Mouse (Mus musculus): Measurements from ENCODE around the gene Surf4.

Gene Surf4

GRCm38 (mm10) chr2:26930390-26930789 lies 3.3 kb downstream of the Surf4 start:
- DNase-seq (ENCODE audit: low spot score in 2 of 2) = no peak

DNA sequence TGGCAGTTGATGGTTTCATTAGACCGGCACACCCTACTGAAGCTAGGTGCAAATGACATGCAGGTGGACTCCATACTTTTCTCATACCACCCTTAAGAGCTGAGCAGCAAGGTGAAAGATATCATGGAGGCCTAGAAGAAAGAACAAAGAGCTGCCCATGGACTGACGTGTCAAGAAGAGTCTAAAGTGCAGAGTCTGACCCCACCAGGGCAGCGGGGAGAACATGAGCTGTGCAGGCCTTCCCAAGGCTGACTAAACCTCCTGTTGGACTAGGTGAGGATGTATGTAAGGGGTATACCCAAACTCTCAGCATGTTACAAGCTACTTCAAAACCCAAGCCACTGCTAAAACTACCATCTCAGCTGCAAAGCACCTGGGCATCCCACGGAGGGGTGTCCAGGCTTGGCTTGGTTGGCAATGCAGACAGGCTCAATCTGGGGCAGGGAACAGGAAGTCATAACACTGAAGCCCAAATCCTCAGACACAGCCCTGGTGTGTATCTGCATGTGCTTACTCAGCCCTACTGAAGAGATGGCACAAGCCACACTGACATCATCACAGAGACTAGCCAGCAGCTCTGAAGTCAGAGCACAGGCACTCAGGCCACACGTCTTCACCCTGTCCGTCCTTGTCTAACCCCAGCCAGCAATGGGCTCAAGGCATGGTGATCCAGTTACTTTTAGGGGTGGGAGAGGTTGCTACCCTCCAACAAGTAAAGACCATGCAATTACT lies 5.8 kb downstream of the Surf4 start:
- DNase-seq (ENCODE audit: low spot score in 2 of 2) = no peak

GRCm38 (mm10) chr2:26921784-26922183 lies 11.9 kb downstream of the Surf4 start:
- no peak for DNase-seq (ENCODE audit: low spot score in 2 of 2)

DNA sequence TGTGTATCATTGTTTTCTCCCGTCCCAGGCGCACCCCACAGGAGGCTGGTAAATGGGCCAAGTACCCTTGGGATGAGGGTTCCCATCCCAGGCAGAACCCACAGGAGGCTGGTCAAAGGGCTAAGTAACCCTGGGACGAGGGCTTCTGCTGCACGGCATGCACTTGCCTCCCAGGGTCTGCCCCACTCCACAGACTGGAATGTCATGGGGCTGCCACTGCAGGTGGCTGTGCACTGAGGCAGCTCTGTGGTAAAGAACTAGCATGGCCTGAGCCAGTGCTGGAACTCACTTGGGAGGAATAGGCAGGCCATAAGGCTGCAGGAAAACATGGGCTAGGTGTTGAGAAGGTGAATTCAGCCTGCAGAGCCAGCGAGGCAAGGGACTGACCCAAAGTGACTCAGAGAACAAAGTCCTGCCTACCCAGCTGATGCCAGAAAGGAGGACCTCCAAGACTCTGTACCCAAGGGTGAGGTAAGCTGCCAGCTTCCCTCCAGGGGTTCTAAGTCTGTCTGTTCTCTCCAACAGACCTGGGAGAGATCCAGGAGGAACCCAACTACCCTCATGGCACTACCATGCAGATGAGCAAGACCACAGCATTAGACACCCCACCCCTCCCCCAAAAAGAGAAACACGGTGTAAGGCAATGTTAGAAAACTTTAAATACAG lies 13.4 kb downstream of the Surf4 start:
- no peak for DNase-seq (ENCODE audit: low spot score in 2 of 2)

GRCm38 (mm10) chr2:26919684-26920083 lies 14.0 kb downstream of the Surf4 start:
- DNase-seq (ENCODE audit: low spot score in 2 of 2) = no peak

DNA sequence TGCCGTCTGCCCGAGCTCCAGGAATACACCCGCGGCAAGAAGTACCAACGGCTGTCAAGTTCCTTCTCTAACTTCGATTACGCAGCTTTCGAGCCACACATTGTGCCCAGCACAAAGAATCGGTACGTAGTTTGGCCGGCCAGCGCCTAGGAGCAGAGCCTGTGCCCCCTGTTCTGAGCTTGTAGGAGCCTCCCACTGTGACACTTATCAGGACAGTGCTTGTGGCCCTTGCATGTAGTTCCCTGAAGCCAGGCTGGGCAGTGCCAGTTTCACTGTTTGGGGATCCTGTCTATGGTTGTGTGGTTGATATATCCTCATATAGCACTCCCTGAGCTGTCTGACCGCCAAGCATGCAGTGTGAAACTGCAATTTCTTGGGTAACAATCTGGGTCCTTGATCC lies 17.0 kb downstream of the Surf4 start:
- no peak for DNase-seq (ENCODE audit: low spot score in 2 of 2)

DNA sequence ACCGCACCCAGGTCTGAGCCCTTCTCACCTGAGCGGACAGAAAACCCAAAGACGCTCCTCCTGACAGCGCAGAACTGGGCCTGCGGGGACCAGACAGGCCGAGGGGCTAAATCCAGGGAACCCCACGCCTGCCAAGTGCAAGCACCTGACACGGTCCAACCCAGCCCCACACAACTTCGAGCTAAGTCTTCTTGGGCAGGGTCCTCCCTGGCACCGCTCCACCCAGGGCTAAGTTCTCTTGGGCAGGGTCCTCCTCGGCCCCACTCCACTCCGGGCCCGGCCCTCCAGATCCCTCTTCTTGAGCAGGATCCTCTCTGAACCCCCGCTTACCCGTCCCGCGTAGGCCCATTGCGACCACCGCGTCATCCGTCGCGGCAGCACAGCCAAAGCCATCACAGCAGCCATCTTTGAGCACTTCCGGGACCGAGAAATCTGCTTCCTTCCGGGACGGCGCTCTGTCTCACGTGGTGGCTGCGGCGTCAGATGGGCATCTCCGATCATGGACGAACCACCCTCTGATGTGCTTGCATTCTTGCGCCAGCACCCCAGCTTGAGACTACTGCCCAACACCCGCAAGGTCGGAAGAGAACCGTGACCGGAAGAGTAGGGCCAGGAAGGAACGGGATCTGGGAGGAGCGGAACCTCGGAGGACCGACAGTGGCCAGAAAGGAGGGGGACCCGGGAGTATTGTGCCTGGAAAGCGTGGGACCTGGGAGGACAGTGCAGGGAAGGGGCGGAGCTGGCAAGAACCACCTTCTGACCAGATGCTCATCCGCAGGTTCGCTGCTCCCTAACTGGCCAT lies 17.6 kb downstream of the Surf4 start, which contains the start of the genes Surf2 and Surf1:
Gene Surf2 (plus strand): TSS at position 441 of the 802 bp plus-strand sequence.
Gene Surf1 (minus strand): TSS at position 604 of the 802 bp plus-strand sequence.
- DNase-seq (ENCODE audit: low spot score in 2 of 2) = peak; percentile 74 to 81

DNA sequence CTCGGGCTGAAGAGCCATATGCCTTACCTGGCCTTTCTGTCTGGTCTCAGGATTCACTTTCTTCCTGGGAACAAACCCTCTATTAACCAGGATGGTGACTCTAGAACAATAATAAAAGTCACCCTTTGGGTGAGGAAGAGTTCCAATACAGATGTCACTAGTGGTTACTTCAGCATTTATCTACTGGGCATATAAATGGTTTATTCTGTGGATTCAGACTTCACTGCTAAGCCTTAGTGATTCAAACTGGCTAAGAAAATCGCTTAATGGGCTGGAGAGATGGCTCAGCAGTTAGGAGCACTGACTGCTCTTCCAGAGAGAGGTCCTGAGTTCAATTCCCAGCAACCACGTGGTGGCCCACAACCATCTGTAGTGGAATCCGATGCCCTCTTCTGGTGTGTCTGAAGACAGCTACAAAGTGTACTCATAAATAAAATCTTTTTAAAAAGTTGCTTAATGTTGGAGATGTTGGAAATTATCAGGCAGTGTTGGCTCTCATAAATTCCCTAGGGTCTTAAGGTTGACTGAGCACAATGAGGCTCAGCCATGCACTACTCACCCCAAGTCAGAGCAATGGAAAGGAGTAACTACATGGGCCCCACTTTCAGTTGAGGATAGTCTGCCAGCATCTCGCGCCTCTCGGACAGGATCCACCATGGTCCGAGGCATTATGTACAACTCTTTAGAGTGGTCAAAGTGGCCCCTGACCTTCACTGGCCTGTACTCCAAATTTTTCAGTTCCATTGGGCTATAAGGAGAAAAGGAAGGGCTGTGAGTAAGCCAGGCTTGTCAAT lies 19.4 kb downstream of the Surf4 start:
- DNase-seq (ENCODE audit: low spot score in 2 of 2) = no peak

DNA sequence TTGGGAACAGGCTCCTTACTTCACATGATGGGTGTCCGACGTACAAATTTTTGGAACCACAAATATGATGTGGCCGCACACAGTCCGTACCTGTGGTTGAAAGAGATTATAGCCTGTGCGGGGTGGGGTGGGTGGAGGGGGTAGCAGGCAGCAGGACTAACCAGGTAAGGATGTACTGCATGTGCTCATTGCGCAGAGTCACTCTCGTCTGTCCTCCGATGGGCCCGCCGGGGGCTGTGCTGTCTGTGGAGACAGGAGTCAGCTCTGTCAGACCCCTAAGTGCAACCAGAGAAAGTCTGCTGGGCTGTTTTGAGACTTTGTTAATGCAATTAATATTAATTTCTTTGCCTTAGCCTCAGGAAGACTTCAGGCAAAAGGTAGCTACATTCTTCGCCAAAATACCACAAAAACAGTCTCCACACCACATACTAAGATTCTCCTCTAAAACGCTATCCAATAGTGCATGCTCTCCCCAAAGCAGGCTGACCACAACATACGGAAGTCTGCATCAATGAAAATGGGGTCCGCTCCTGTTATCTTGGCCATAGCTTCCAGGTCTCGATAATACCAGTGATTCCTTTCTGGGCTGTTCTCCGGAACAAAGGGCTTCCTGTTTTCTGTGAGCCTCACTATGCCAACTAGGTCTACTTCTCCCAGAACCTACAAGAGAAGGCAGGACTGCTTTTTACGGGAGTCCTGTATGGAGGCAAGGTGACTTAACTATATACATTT lies 20.1 kb downstream of the Surf4 start:
- DNase-seq (ENCODE audit: low spot score in 2 of 2) = no peak

- DNase-seq (ENCODE audit: low spot score in 2 of 2) = no peak
Measured at GRCm38 (mm10) chr2:26912253-26912770, 21.4 kb downstream of the Surf4 start.

DNA sequence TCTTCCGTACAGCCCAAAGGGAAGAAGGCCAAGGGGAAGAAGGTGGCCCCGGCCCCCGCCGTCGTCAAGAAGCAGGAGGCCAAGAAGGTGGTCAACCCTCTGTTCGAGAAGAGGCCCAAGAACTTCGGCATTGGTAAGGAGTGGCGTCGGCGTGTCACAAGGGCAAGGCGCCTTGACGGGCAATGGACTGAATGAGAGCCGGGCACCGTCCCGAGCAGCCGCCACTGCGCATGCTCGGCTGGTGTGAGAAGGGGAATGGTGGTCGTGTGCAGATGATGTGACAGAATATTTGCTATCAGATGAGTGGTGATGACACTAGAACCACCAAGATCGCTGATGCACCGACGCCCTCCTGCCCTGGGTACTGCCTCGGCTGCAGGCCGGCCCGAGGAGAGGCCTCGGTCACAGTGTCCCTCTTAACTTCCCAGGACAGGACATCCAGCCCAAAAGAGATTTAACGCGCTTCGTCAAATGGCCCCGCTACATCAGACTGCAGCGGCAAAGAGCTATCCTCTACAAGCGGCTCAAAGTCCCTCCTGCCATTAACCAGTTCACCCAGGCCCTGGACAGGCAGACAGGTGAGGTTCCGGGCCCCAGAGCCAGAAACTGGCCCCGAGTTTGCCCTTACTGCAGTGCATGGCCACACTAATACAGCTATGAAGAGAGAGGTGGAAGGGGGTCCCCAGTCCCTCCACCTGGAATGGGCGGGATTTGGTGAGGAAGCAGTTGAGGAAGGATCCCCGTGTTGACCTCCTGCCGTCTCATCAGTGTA lies 22.5 kb downstream of the Surf4 start:
- DNase-seq (ENCODE audit: low spot score in 2 of 2) = no peak

DNA sequence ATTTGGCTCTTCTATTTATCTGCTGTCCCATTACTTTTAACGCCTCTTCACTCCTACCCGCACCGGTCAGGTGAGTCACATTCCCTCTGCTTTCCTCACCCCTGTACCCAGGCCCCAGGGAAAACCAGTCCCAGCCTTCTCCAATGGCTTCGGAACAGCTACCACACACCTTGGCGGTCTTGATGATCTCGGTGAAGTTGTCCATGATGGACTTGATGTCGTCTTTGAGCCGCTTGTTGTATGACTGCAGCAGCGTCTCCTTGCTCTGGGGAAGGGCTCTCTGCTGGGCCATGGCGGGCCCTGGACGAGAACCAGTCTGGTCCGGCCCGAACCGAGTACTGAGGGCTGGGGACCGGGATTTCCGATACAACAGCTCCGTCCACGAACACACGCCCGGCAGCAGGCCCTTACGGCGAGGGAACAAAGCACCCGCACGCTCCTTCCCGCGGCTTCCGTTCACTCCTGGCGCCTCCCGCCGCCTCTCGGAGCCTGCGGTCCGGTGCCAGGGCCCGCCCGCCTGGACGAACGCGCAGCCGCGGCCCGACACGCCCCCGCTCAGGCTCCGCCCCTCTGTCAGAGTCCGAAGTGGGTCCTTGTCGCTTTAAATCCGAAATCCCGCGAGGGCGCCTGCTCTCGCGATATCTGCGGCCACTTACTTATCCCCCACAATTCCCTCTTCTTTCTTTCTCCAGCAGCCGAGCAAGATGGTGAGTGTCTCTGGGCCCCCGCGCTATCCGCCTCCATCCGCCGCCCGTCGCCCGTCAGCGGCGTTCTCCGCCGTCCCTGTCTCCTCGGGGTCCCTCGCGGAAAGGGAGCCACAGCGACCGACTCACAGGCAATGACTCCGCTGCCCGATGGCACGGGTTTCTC lies 23.4 kb downstream of the Surf4 start, which contains the start of the genes Med22 and Rpl7a:
Gene Med22 (minus strand): TSS at position 554 of the 870 bp plus-strand sequence.
Gene Rpl7a (plus strand): TSS at position 641 of the 870 bp plus-strand sequence.
- DNase-seq (ENCODE audit: low spot score in 2 of 2) = peak; percentile 99 to 100

- no peak for DNase-seq (ENCODE audit: low spot score in 2 of 2)
Measured at GRCm38 (mm10) chr2:26909387-26909784, 24.3 kb downstream of the Surf4 start.

- no peak for DNase-seq (ENCODE audit: low spot score in 2 of 2)
Measured at GRCm38 (mm10) chr2:26908710-26909386, 24.9 kb downstream of the Surf4 start.

DNA sequence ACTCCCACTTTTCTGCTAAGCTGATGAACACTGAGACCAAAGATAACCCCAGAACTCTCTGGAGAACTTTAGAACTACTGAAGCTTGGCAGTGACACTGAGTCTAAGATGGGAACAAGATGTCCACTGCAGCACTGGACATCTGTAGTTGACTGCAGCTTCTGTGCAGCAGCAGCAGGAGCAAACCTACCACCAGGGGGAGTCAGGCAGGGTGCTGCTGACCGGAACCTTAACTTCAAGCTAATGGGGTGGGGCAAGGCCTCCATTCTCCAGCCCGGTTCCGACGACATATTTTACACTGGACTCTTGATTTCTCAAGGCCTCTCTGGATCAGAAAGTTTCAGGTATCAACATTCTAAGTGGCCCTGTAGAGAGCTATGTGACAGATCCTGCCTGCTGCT lies 26.6 kb downstream of the Surf4 start:
- DNase-seq (ENCODE audit: low spot score in 2 of 2) = peak in 1 of 2 experiments; percentile 38

DNA sequence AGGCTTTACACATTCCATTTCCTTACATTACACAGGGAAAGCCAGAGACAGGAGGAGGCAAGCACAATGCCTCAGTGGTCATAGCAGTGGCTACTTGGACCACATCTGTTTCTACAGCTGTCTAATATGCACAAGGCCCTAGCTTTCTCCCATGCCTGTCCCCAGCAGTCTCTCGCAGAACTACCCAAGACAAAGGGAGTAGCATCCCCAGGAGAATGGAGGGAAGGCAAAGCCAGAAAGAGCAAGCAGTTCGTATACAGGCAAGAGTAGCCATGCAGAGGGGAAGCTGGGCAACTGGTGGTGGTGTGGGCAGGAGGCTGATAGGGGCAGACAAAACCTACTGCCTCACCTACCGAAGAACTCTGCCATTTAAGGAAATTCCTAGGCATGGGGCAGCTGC lies 27.3 kb downstream of the Surf4 start:
- DNase-seq (ENCODE audit: low spot score in 2 of 2) = no peak

- DNase-seq (ENCODE audit: low spot score in 2 of 2) = no peak
Measured at GRCm38 (mm10) chr2:26905936-26906335, 27.8 kb downstream of the Surf4 start.

GRCm38 (mm10) chr2:26903311-26903710 lies 30.4 kb downstream of the Surf4 start:
- DNase-seq (ENCODE audit: low spot score in 2 of 2) = no peak
